Mouse (Mus musculus) ES-Bruce4 (cell line): ENCODE data around the gene Ankmy1.

ENCODE experiments used
- CTCF ChIP-seq: IDR thresholded peaks from one replicate; pipeline ENCODE4 v1.8.1; 2011; ENCODE audit warnings: low read depth, low read length
- POLR2A ChIP-seq: IDR thresholded peaks from one replicate; pipeline ENCODE4 v1.8.1; 2011; ENCODE audit warnings: low read length; ENCODE audit not compliant: insufficient read depth

DNA sequence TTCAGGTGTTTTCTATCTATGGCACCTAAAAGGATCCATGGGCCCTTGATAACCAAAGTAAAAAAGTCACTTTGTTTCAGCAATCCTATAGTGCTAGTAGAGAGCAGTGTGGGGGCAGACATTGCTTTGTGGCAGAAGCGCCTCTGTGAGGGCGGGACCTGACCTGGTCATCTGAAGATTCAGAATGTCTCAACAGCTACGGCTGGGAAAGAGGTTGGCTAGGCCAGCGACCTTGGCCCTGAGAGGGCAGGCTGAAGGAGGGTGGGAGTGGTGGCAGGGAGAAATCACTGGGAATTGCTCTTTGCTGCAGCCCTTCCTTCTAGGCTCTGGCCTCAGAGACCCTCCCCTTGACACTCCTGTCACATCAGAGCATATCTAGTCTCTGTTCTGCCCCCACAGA lies 11.5 kb upstream of the Ankmy1 start:
- no peak for TF ChIP-seq CTCF
- TF ChIP-seq POLR2A: no peak
